Mouse (Mus musculus): Measurements from ENCODE around the gene Zmynd8. TPM values are rescaled to one million over a fixed set of nuclear protein-coding genes. Genes with fewer than 3 reads are reported as not detected.

Zmynd8 gene
- total and polyA plus RNA-seq, 3 experiments = 30.3 to 89.2 (median 41.6) TPM

DNA sequence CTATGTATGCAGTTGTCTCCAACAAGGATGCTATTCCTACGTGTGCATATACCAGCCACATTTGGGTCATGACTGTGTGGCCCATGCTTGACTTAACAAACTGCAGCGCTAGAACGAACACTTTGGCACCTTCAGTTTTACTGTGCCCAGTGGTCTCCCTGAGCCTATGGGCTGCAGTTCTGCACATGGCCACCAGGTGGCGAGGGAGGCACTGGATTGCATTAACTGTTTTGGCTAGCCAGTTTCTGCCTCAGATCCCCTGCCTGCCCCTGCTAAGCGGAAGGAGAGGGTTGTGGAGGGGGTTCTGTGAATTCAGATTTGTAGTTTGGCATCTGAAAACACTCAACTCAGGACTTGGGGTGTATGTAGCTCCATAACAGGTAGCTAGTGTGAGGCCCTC lies 116.5 kb downstream of the Zmynd8 start (continued):
- TF ChIP-seq TBP (IDR thresholded peaks at IDR 0.05; ENCODE audit: low read depth, low read length) (no peak), RAD21 (IDR thresholded peaks at IDR 0.05; ENCODE audit: low read depth, low read length) (peak; percentile 61), E2F4 (IDR thresholded peaks at IDR 0.05; ENCODE audit: borderline replicate concordance, low read depth, low read length) (no peak), CTCF (IDR thresholded peaks at IDR 0.05 in 2 of 3, conservative IDR thresholded peaks at IDR 0.05 in 1 of 3; ENCODE audit: control insufficient read depth in 1 of 3, insufficient read depth in 1 of 3, low read depth in 2 of 3, low read length in 3 of 3, poor library complexity in 1 of 3, severe bottlenecking in 1 of 3) (peak; percentile 92 to 100 (median 93))

GRCm38 (mm10) chr2:165778927-165779326 lies 119.9 kb downstream of the Zmynd8 start:
- Histone ChIP-seq H3K27ac (ENCODE audit: control insufficient read depth, low read depth, low read length) (no peak overlapping the region), H3K36me3 (ENCODE audit: control insufficient read depth in 1 of 2, insufficient read depth in 2 of 2, low read length in 2 of 2) (no peaks in the 10 kb centered on the region; a peak in 1 of 4 replicates), H3K9me3 (replicated peaks; ENCODE audit: insufficient read depth, low read length) (no peaks in the 10 kb centered on the region), H3K79me2 (ENCODE audit: control insufficient read depth, insufficient read depth, low read length, poor library complexity) (no peaks in the 10 kb centered on the region), H3K9ac (ENCODE audit: control insufficient read depth, low read depth, low read length, poor library complexity, severe bottlenecking) (no peak overlapping the region), H3K27me3 (ENCODE audit: control insufficient read depth in 1 of 2, insufficient read depth in 2 of 2, low read length in 2 of 2) (no peaks in the 10 kb centered on the region), H3K4me3 (ENCODE audit: control insufficient read depth in 1 of 2, insufficient read depth in 1 of 2, low read depth in 2 of 2, low read length in 2 of 2) (no peak overlapping the region), H3K4me1 (ENCODE audit: control insufficient read depth in 1 of 2, insufficient read depth in 2 of 2, low read length in 2 of 2) (no peaks in the 10 kb centered on the region)
- TF ChIP-seq JUND (IDR thresholded peaks at IDR 0.05; ENCODE audit: low read depth, low read length) (no peak), RCOR1 (IDR thresholded peaks at IDR 0.05; ENCODE audit: low read depth, low read length) (no peak), ZNF384 (IDR thresholded peaks at IDR 0.05; ENCODE audit: low read depth, low read length) (no peak), CTCF (IDR thresholded peaks at IDR 0.05 in 2 of 3, conservative IDR thresholded peaks at IDR 0.05 in 1 of 3; ENCODE audit: control insufficient read depth in 1 of 3, insufficient read depth in 1 of 3, low read depth in 2 of 3, low read length in 3 of 3, poor library complexity in 1 of 3, severe bottlenecking in 1 of 3) (peak; percentile 91 to 95 (median 94)), RAD21 (IDR thresholded peaks at IDR 0.05; ENCODE audit: low read depth, low read length) (peak; percentile 93), MYC (IDR thresholded peaks at IDR 0.05; ENCODE audit: low read depth, low read length) (0 out of 2 replicates have a peak, but pooled peaks have one; percentile 31), HCFC1 (IDR thresholded peaks at IDR 0.05; ENCODE audit: low read depth, low read length) (no peak), ZC3H11A (IDR thresholded peaks at IDR 0.05; ENCODE audit: low read depth, low read length) (peak; percentile 83), TBP (IDR thresholded peaks at IDR 0.05; ENCODE audit: low read depth, low read length) (0 out of 2 replicates have a peak, but pooled peaks have one; percentile 6), SIN3A (IDR thresholded peaks at IDR 0.05; ENCODE audit: low read length) (peak; percentile 50; the same call in 1 of the 2 replicates), SMC3 (IDR thresholded peaks at IDR 0.05; ENCODE audit: low read depth, low read length) (peak; percentile 93)
- peak; percentile 83 for DNase-seq (ENCODE audit: low read depth, low spot score)

DNA sequence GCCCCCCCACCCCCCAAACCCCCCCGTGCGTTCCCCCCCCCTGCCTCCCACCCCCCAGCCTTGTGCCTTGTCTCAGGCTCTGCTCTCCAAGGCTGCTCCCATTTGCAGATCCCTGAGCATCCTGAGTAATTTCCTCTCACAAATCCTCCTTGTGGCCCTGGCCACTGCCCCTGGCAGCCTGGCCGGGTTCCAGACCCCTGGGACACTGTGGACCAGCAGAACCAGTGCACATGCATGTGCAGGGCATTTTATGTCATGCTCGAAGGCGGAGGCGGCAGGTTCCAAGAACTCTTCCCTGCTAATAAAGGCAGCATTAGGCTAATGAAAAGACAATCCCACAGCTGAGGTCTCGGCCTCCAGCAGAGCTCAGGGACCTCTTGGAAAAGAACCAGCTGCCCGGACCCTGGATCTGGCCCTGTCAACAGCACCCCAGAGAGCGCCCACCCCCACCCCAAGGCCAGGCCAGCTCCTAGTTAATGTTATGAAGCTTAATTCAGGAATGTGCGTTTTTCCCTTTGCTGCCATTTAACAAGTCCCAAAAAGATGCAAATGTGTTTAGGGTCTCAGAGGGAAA lies 129.4 kb downstream of the Zmynd8 start:
- no peaks in the 10 kb centered on the region for H3K27me3 ChIP-seq (ENCODE audit: control insufficient read depth in 1 of 2, insufficient read depth in 2 of 2, low read length in 2 of 2)
- H3K36me3 ChIP-seq (ENCODE audit: control insufficient read depth in 1 of 2, insufficient read depth in 2 of 2, low read length in 2 of 2) = no peaks in the 10 kb centered on the region
- no peak for TF ChIP-seq ZKSCAN1 (IDR thresholded peaks at IDR 0.05; ENCODE audit: low read depth, low read length)
- TF ChIP-seq MXI1 (IDR thresholded peaks at IDR 0.05; ENCODE audit: low read depth, low read length) = no peak
- TF ChIP-seq EP300 (IDR thresholded peaks at IDR 0.05; ENCODE audit: low read depth in 1 of 2, low read length in 2 of 2) = no peak
- TF ChIP-seq HCFC1 (IDR thresholded peaks at IDR 0.05; ENCODE audit: low read depth, low read length) = no peak
- TF ChIP-seq GATA1 (IDR thresholded peaks at IDR 0.05; ENCODE audit: low read depth, low read length) = no peak
- TF ChIP-seq MAFK (IDR thresholded peaks at IDR 0.05; ENCODE audit: borderline replicate concordance, low read depth, low read length) = no peak
- no peak for TF ChIP-seq BHLHE40 (IDR thresholded peaks at IDR 0.05; ENCODE audit: borderline replicate concordance, low read depth, low read length)
- TF ChIP-seq RCOR1 (IDR thresholded peaks at IDR 0.05; ENCODE audit: low read depth, low read length) = no peak
- TF ChIP-seq MYB (IDR thresholded peaks at IDR 0.05; ENCODE audit: low read depth, low read length) = no peak
- no peak for TF ChIP-seq MYC (IDR thresholded peaks at IDR 0.05; ENCODE audit: low read depth, low read length)
- no peaks in the 10 kb centered on the region for H3K4me1 ChIP-seq (ENCODE audit: control insufficient read depth in 1 of 2, insufficient read depth in 2 of 2, low read length in 2 of 2)
- H3K27ac ChIP-seq (ENCODE audit: control insufficient read depth, low read depth, low read length) = no peak overlapping the region
- H3K9ac ChIP-seq (ENCODE audit: control insufficient read depth, low read depth, low read length, poor library complexity, severe bottlenecking) = no peak overlapping the region
- no peaks in the 10 kb centered on the region for H3K9me3 ChIP-seq (replicated peaks; ENCODE audit: insufficient read depth, low read length)
- no peak for DNase-seq (ENCODE audit: low read depth, low spot score)
- H3K79me2 ChIP-seq (ENCODE audit: control insufficient read depth, insufficient read depth, low read length, poor library complexity) = no peaks in the 10 kb centered on the region
- no peak overlapping the region for H3K4me3 ChIP-seq (ENCODE audit: control insufficient read depth in 1 of 2, insufficient read depth in 1 of 2, low read depth in 2 of 2, low read length in 2 of 2)

All from MEL (cell line).